In genomic region chr4:137661078-137661450, GRCm38 (mm10) we compare ENCODE assay signal across 13 mouse cellular contexts. TPM values are rescaled to one million over a fixed set of nuclear protein-coding genes. Genes with fewer than 3 reads are reported as not detected.
DNase-seq lines count a peak whose midpoint lies in the region; ATAC-seq and TF ChIP-seq lines count a peak whose summit lies in the region.
"Had no signal": no experiment of that assay in that cellular context is flagged by ENCODE, and none has a peak within 500 bp of the region (broad histone marks: within the 10 kb centered on the region; RNA-seq: fewer than 3 reads in every experiment).

No protein-coding gene starts in this region.

- H3K27me3 ChIP-seq in hindbrain, embryonic 10.5 days (ENCODE audit: insufficient read depth, poor library complexity, severe bottlenecking): peaks cover 30% of the 10 kb centered on the region
- peaks cover 14% of the 10 kb centered on the region for H3K27me3 ChIP-seq in hindbrain, embryonic 11.5 days (ENCODE audit: control insufficient read depth, insufficient read depth, low read length)
- H3K27me3 ChIP-seq in lung, embryonic 16.5 days (ENCODE audit: control insufficient read depth, insufficient read depth, low read depth, low read length): peaks cover 30% of the 10 kb centered on the region
- H3K27me3 ChIP-seq in embryonic facial prominence, embryonic 15.5 days: no peaks in the 10 kb centered on the region
- H3K27me3 ChIP-seq in midbrain, postnatal 0 days (ENCODE audit: insufficient read depth, low read length): no peaks in the 10 kb centered on the region

- H3K36me3 ChIP-seq in hindbrain, embryonic 10.5 days: peaks cover 22% of the 10 kb centered on the region
- no peaks in the 10 kb centered on the region for H3K36me3 ChIP-seq in hindbrain, embryonic 11.5 days (ENCODE audit: control insufficient read depth, insufficient read depth, low read length)
- peaks cover 11% of the 10 kb centered on the region for H3K36me3 ChIP-seq in lung, embryonic 16.5 days (ENCODE audit: control insufficient read depth, insufficient read depth, low read length)
- H3K36me3 ChIP-seq in embryonic facial prominence, embryonic 15.5 days: peaks cover 25% of the 10 kb centered on the region
- peaks cover 21% of the 10 kb centered on the region; the same call in 1 of the 2 replicates for H3K36me3 ChIP-seq in midbrain, postnatal 0 days (ENCODE audit: insufficient read depth, low read length)

- no peaks in the 10 kb centered on the region for H3K9me3 ChIP-seq in hindbrain, embryonic 10.5 days
- no peaks in the 10 kb centered on the region for H3K9me3 ChIP-seq in hindbrain, embryonic 11.5 days (ENCODE audit: control insufficient read depth, low read length)
- no peaks in the 10 kb centered on the region for H3K9me3 ChIP-seq in lung, embryonic 16.5 days (ENCODE audit: control insufficient read depth, low read length)
- no peaks in the 10 kb centered on the region for H3K9me3 ChIP-seq in embryonic facial prominence, embryonic 15.5 days (replicated peaks)
- no peaks in the 10 kb centered on the region for H3K9me3 ChIP-seq in midbrain, postnatal 0 days (ENCODE audit: low read length)
- H3K9me3 ChIP-seq: forebrain, embryonic 12.5 days; liver, embryonic 13.5 days; neural tube, embryonic 13.5 days had no signal

- no peak for ATAC-seq in hindbrain, embryonic 11.5 days (ENCODE audit: low FRiP score)
- no peak for ATAC-seq in lung, embryonic 16.5 days (ENCODE audit: low read depth)
- no peak for ATAC-seq in embryonic facial prominence, embryonic 15.5 days (ENCODE audit: insufficient number of reproducible peaks, low FRiP score, low TSS enrichment, low read depth)
- ATAC-seq in midbrain, postnatal 0 days (ENCODE audit: low FRiP score): no peak
- ATAC-seq: inflammation-experienced regulatory T-cells, adult 6 months had no signal

- no peak overlapping the region for H3K4me2 ChIP-seq in hindbrain, embryonic 11.5 days (replicated peaks; ENCODE audit: low read depth, low read length)
- no peak overlapping the region for H3K4me2 ChIP-seq in lung, embryonic 16.5 days (ENCODE audit: low read depth, low read length)
- H3K4me2 ChIP-seq in embryonic facial prominence, embryonic 15.5 days (replicated peaks): no peak overlapping the region
- no peak overlapping the region for H3K4me2 ChIP-seq in midbrain, postnatal 0 days (ENCODE audit: low read depth, low read length, poor library complexity, severe bottlenecking)
- H3K4me2 ChIP-seq: forebrain, embryonic 12.5 days; liver, embryonic 13.5 days; neural tube, embryonic 13.5 days had no signal

- intact Hi-C loops in heart, postnatal 14 days (cut with DNase I): no loop called here

- WGBS in hindbrain, embryonic 10.5 days: 63% methylated on average over 2 of the region's 2 CpGs
- WGBS in hindbrain, embryonic 11.5 days: 51% methylated on average over 2 of the region's 2 CpGs
- 64% methylated on average over 2 of the region's 2 CpGs for WGBS in lung, embryonic 16.5 days
- WGBS in embryonic facial prominence, embryonic 15.5 days: 63% methylated on average over 2 of the region's 2 CpGs
- WGBS in midbrain, postnatal 0 days: 48% methylated on average over 2 of the region's 2 CpGs

- DNase-seq in hindbrain, embryonic 10.5 days (ENCODE audit: low spot score): no peak
- DNase-seq in hindbrain, embryonic 11.5 days (ENCODE audit: low spot score): no peak
- no peak for DNase-seq in lung, postnatal 36 days
- DNase-seq in midbrain, postnatal 0 days (ENCODE audit: low spot score): no peak
- DNase-seq in heart, postnatal 14 days: no peak
- DNase-seq: adrenal gland, adult 2 months; liver, embryonic 13.5 days; thymus, adult 18-20 months had no signal

- peaks cover 47% of the 10 kb centered on the region for H3K4me1 ChIP-seq in hindbrain, embryonic 10.5 days (replicated peaks)
- peaks cover 3% of the 10 kb centered on the region; the same call in 1 of the 2 replicates for H3K4me1 ChIP-seq in hindbrain, embryonic 11.5 days (replicated peaks; ENCODE audit: control insufficient read depth, insufficient read depth, low read length)
- peaks cover 18% of the 10 kb centered on the region for H3K4me1 ChIP-seq in lung, embryonic 16.5 days (replicated peaks; ENCODE audit: control insufficient read depth, insufficient read depth, low read length)
- peaks cover 33% of the 10 kb centered on the region for H3K4me1 ChIP-seq in embryonic facial prominence, embryonic 15.5 days
- H3K4me1 ChIP-seq in midbrain, postnatal 0 days (ENCODE audit: insufficient read depth, low read length): peaks cover 12% of the 10 kb centered on the region; the same call in 1 of the 2 replicates

- peak overlapping the region; percentile 54 for H3K27ac ChIP-seq in hindbrain, embryonic 10.5 days
- no peak overlapping the region for H3K27ac ChIP-seq in hindbrain, embryonic 11.5 days (ENCODE audit: low read depth, low read length)
- peak overlapping the region; percentile 83 for H3K27ac ChIP-seq in lung, embryonic 16.5 days (ENCODE audit: low read length)
- H3K27ac ChIP-seq in embryonic facial prominence, embryonic 15.5 days (replicated peaks): peak overlapping the region; percentile 23; the same call in 1 of the 2 replicates
- H3K27ac ChIP-seq in midbrain, postnatal 0 days (ENCODE audit: low read depth, low read length): 0 out of 2 replicates have a peak overlapping the region, but pooled peaks have one; percentile 47
- H3K27ac ChIP-seq: forebrain, embryonic 12.5 days; liver, embryonic 13.5 days had no signal

- H3K9ac ChIP-seq in hindbrain, embryonic 11.5 days (ENCODE audit: low read depth, low read length): no peak overlapping the region
- H3K9ac ChIP-seq in lung, embryonic 16.5 days (ENCODE audit: low read length): no peak overlapping the region
- no peak overlapping the region for H3K9ac ChIP-seq in embryonic facial prominence, embryonic 15.5 days
- H3K9ac ChIP-seq in midbrain, postnatal 0 days (replicated peaks; ENCODE audit: low read length, poor library complexity, severe bottlenecking): no peak overlapping the region
- H3K9ac ChIP-seq: forebrain, embryonic 12.5 days; liver, embryonic 13.5 days; neural tube, embryonic 13.5 days had no signal

- no peak overlapping the region for H3K4me3 ChIP-seq in hindbrain, embryonic 10.5 days
- H3K4me3 ChIP-seq in hindbrain, embryonic 11.5 days (ENCODE audit: low read depth, low read length): no peak overlapping the region
- H3K4me3 ChIP-seq in lung, embryonic 16.5 days (ENCODE audit: low read length): no peak overlapping the region
- no peak overlapping the region for H3K4me3 ChIP-seq in embryonic facial prominence, embryonic 15.5 days (replicated peaks)
- no peak overlapping the region for H3K4me3 ChIP-seq in midbrain, postnatal 0 days (ENCODE audit: low read depth, low read length)
- H3K4me3 ChIP-seq: forebrain, embryonic 12.5 days; liver, embryonic 13.5 days; neural tube, embryonic 13.5 days had no signal

- no peak for TF ChIP-seq CTCF in midbrain, postnatal 0 days (IDR thresholded peaks at IDR 0.05)

RNA-seq across cellular contexts. Expression of gene Rap1gap, which starts 3.5 kb away (rescaled TPM):
- 6.3 and 13.4 TPM in 2 replicates for polyA plus RNA-seq in hindbrain, embryonic 10.5 days (2016; fragmentation: Nextera tagmentation; extraction: Ambion mirVana)
- polyA plus RNA-seq in hindbrain, embryonic 11.5 days (2014; fragmentation: Nextera tagmentation; extraction: Ambion mirVana): 8.5 and 9.1 TPM in 2 replicates
- polyA plus RNA-seq in lung, embryonic 16.5 days (2015; fragmentation: Nextera tagmentation; extraction: Ambion mirVana): 8.7 and 14.0 TPM in 2 replicates
- 16.4 and 19.9 TPM in 2 replicates for polyA plus RNA-seq in embryonic facial prominence, embryonic 15.5 days (2015; fragmentation: Nextera tagmentation; extraction: Ambion mirVana)
- 232 and 270 TPM in 2 replicates for total RNA-seq in midbrain, postnatal 0 days (2014; rRNA removed)
- 115 and 123 TPM in 2 replicates for polyA plus RNA-seq in midbrain, postnatal 0 days (2015; fragmentation: Nextera tagmentation; extraction: Ambion mirVana)
- total RNA-seq in heart, postnatal 14 days (2021): 10 to 100 TPM; 13.9 to 18.3 TPM
